Mouse (Mus musculus) C2C12 (cell line): ENCODE data around the gene Swap70.

ENCODE experiments used
- CTCF ChIP-seq: IDR thresholded peaks from one replicate; pipeline ENCODE4 v1.5.1; 2011; ENCODE audit not compliant: control insufficient read depth, insufficient read depth, insufficient read length
- MAX ChIP-seq: IDR thresholded peaks from one replicate; pipeline ENCODE4 v1.6.1; 2011; ENCODE audit warnings: mild to moderate bottlenecking, control low read depth

- TF ChIP-seq CTCF (no peak), MAX (no peak)
These were observed 8.5 kb downstream of the Swap70 start for GRCm38 (mm10) chr7:110229967-110230366.
